Mouse (Mus musculus): ENCODE results near the gene Ap5b1. TPM values are rescaled to one million over a fixed set of nuclear protein-coding genes. Genes with fewer than 3 reads are reported as not detected.
A peak's percentile ranks its signal among the peaks of the same experiment; 100 is the strongest.

The Ap5b1 gene
- polyA plus RNA-seq, 1 experiment from 2014 or later = 2.2 TPM

- Histone ChIP-seq H3K4me1 (no peaks in the 10 kb centered on the region), H3K36me3 (no peaks in the 10 kb centered on the region), H3K4me2 (replicated peaks) (no peak overlapping the region), H3K27ac (replicated peaks) (no peak overlapping the region), H3K9ac (replicated peaks) (no peak overlapping the region), H3K4me3 (no peak overlapping the region), H3K9me3 (no peaks in the 10 kb centered on the region), H3K27me3 (peaks cover 53% of the 10 kb centered on the region)
- ATAC-seq (ENCODE audit: low FRiP score, low read depth) = no peak
- WGBS = 82% methylated on average over 14 of the region's 14 CpGs
These were observed 13.6 kb upstream of the Ap5b1 start for GRCm38 (mm10) chr19:5554212-5554611.

GRCm38 (mm10) chr19:5558169-5558568 lies 9.7 kb upstream of the Ap5b1 start:
- Histone ChIP-seq H3K27me3 (peaks cover 83% of the 10 kb centered on the region), H3K4me2 (replicated peaks) (no peak overlapping the region), H3K4me3 (no peak overlapping the region), H3K4me1 (peaks cover 14% of the 10 kb centered on the region), H3K9ac (replicated peaks) (no peak overlapping the region), H3K27ac (replicated peaks) (no peak overlapping the region), H3K9me3 (no peaks in the 10 kb centered on the region), H3K36me3 (no peaks in the 10 kb centered on the region)
- ATAC-seq (ENCODE audit: low FRiP score, low read depth) = no peak
- WGBS = 36% methylated on average over 7 of the region's 7 CpGs

- Histone ChIP-seq H3K4me1 (peaks cover 14% of the 10 kb centered on the region), H3K27ac (replicated peaks) (no peak overlapping the region), H3K4me3 (no peak overlapping the region), H3K9me3 (no peaks in the 10 kb centered on the region), H3K36me3 (no peaks in the 10 kb centered on the region), H3K9ac (replicated peaks) (no peak overlapping the region), H3K27me3 (peaks cover 85% of the 10 kb centered on the region), H3K4me2 (replicated peaks) (no peak overlapping the region)
- 67% methylated on average over 8 of the region's 8 CpGs for WGBS
- no peak for ATAC-seq (ENCODE audit: low FRiP score, low read depth)
These were observed 9.1 kb upstream of the Ap5b1 start for GRCm38 (mm10) chr19:5558770-5559169.

- H3K4me1 ChIP-seq = peaks cover 14% of the 10 kb centered on the region
- no peak overlapping the region for H3K4me3 ChIP-seq
- no peak for ATAC-seq (ENCODE audit: low FRiP score, low read depth)
- no peak overlapping the region for H3K4me2 ChIP-seq (replicated peaks)
- no peaks in the 10 kb centered on the region for H3K9me3 ChIP-seq
- no peak overlapping the region for H3K9ac ChIP-seq (replicated peaks)
- WGBS = 18% methylated on average over 8 of the region's 8 CpGs
- no peaks in the 10 kb centered on the region for H3K36me3 ChIP-seq
- no peak overlapping the region for H3K27ac ChIP-seq (replicated peaks)
- H3K27me3 ChIP-seq = peaks cover 89% of the 10 kb centered on the region
These were observed 8.6 kb upstream of the Ap5b1 start for GRCm38 (mm10) chr19:5559229-5559628.

GRCm38 (mm10) chr19:5559631-5560456 lies 8.0 kb upstream of the Ap5b1 start:
- Histone ChIP-seq H3K27me3 (peaks cover 93% of the 10 kb centered on the region), H3K27ac (replicated peaks) (no peak overlapping the region), H3K4me1 (peaks cover 14% of the 10 kb centered on the region), H3K4me3 (peak overlapping the region; percentile 34), H3K9me3 (no peaks in the 10 kb centered on the region), H3K4me2 (replicated peaks) (peak overlapping the region; percentile 51), H3K36me3 (no peaks in the 10 kb centered on the region), H3K9ac (replicated peaks) (no peak overlapping the region)
- 1% methylated on average over 66 of the region's 69 CpGs for WGBS
- no peak for ATAC-seq (ENCODE audit: low FRiP score, low read depth)

GRCm38 (mm10) chr19:5560457-5561041 lies 7.3 kb upstream of the Ap5b1 start, which contains the start of gene Ovol1:
TSS of gene Ovol1 (minus strand) at chr19:5560646.
- H3K9ac ChIP-seq (replicated peaks) = no peak within 1 kb of the TSS
- H3K4me2 ChIP-seq (replicated peaks) = peak within 1 kb of the TSS; percentile 51
- H3K27ac ChIP-seq (replicated peaks) = no peak within 1 kb of the TSS
- no peaks in the 10 kb centered on the region for H3K36me3 ChIP-seq
- peaks cover 14% of the 10 kb centered on the region for H3K4me1 ChIP-seq
- peak within 1 kb of the TSS; percentile 34 for H3K4me3 ChIP-seq
- no peaks in the 10 kb centered on the region for H3K9me3 ChIP-seq
- H3K27me3 ChIP-seq = peaks cover 95% of the 10 kb centered on the region
- ATAC-seq (ENCODE audit: low FRiP score, low read depth) = no peak
- WGBS = under 1% methylated on average over 57 of the region's 57 CpGs

GRCm38 (mm10) chr19:5561252-5561790 lies 6.5 kb upstream of the Ap5b1 start:
- H3K4me2 ChIP-seq (replicated peaks) = peak overlapping the region; percentile 51; the same call in 1 of the 2 replicates

GRCm38 (mm10) chr19:5561886-5562285 lies 5.9 kb upstream of the Ap5b1 start:
- 71% methylated on average over 3 of the region's 3 CpGs for WGBS
- Histone ChIP-seq H3K9ac (replicated peaks) (no peak overlapping the region), H3K4me1 (peaks cover 18% of the 10 kb centered on the region), H3K27me3 (peaks cover 95% of the 10 kb centered on the region), H3K27ac (replicated peaks) (no peak overlapping the region), H3K4me3 (no peak overlapping the region), H3K9me3 (no peaks in the 10 kb centered on the region), H3K36me3 (no peaks in the 10 kb centered on the region), H3K4me2 (replicated peaks) (no peak overlapping the region)
- ATAC-seq (ENCODE audit: low FRiP score, low read depth) = no peak

More at GRCm38 (mm10) chr19:5561252-5561790, 6.5 kb upstream of the Ap5b1 start:
- H3K4me1 ChIP-seq = peaks cover 14% of the 10 kb centered on the region
- no peak overlapping the region for H3K4me3 ChIP-seq
- peaks cover 95% of the 10 kb centered on the region for H3K27me3 ChIP-seq
- no peak for ATAC-seq (ENCODE audit: low FRiP score, low read depth)
- 17% methylated on average over 10 of the region's 10 CpGs for whole genome bisulfite sequencing
- no peaks in the 10 kb centered on the region for H3K36me3 ChIP-seq
- no peaks in the 10 kb centered on the region for H3K9me3 ChIP-seq
- no peak overlapping the region for H3K9ac ChIP-seq (replicated peaks)
- no peak overlapping the region for H3K27ac ChIP-seq (replicated peaks)

- no peak overlapping the region for H3K4me2 ChIP-seq (replicated peaks)
- H3K4me3 ChIP-seq = no peak overlapping the region
- H3K9me3 ChIP-seq = no peaks in the 10 kb centered on the region
- no peaks in the 10 kb centered on the region for H3K36me3 ChIP-seq
- no peak overlapping the region for H3K9ac ChIP-seq (replicated peaks)
- H3K4me1 ChIP-seq = peaks cover 22% of the 10 kb centered on the region
- WGBS = 93% methylated on average over 10 of the region's 10 CpGs
- H3K27ac ChIP-seq (replicated peaks) = no peak overlapping the region
- ATAC-seq (ENCODE audit: low FRiP score, low read depth) = no peak
- H3K27me3 ChIP-seq = peaks cover 88% of the 10 kb centered on the region
These were observed 5.0 kb upstream of the Ap5b1 start for GRCm38 (mm10) chr19:5562776-5563175.

GRCm38 (mm10) chr19:5566316-5566715 lies 1.5 kb upstream of the Ap5b1 start:
- Histone ChIP-seq H3K27me3 (peaks cover 64% of the 10 kb centered on the region), H3K36me3 (no peaks in the 10 kb centered on the region; the same call in 1 of the 2 replicates), H3K4me1 (peaks cover 20% of the 10 kb centered on the region), H3K9me3 (no peaks in the 10 kb centered on the region), H3K4me2 (replicated peaks) (no peak overlapping the region), H3K4me3 (no peak overlapping the region), H3K9ac (replicated peaks) (no peak overlapping the region), H3K27ac (replicated peaks) (no peak overlapping the region)
- WGBS = 54% methylated on average over 5 of the region's 5 CpGs
- no peak for ATAC-seq (ENCODE audit: low FRiP score, low read depth)

- Histone ChIP-seq H3K36me3 (no peaks in the 10 kb centered on the region; the same call in 1 of the 2 replicates), H3K27ac (replicated peaks) (peak overlapping the region; percentile 87; the same call in 1 of the 2 replicates), H3K4me3 (peak overlapping the region; percentile 79), H3K9me3 (no peaks in the 10 kb centered on the region), H3K27me3 (peaks cover 56% of the 10 kb centered on the region), H3K4me2 (replicated peaks) (peak overlapping the region; percentile 91), H3K9ac (replicated peaks) (peak overlapping the region; percentile 79), H3K4me1 (peaks cover 20% of the 10 kb centered on the region)
- ATAC-seq (ENCODE audit: low FRiP score, low read depth) = peak; percentile 3; the same call in 1 of the 2 replicates
- 2% methylated on average over 26 of the region's 26 CpGs for WGBS
These were observed 668 bp upstream of the Ap5b1 start for GRCm38 (mm10) chr19:5567180-5567533.
